Mouse (Mus musculus) spleen, adult 2 months (tissue): ENCODE data around the gene Defb23. TPM values are rescaled to one million over a fixed set of nuclear protein-coding genes. Genes with fewer than 3 reads are reported as not detected.

Experiments used
- DNase-seq, 2 experiments: peaks; one replicate each; pipeline versions ENCODE4 v3.0.0 to v3.0.0-alpha.2; 2012 to 2021; ENCODE audit warnings: low spot score in 2 of 2, low read depth in 1 of 2
- H3K27ac ChIP-seq: fragments of 200-500 bp; 2 replicates; pipeline ENCODE4 v1.5.1; 2012; ENCODE audit warnings: low read length, inconsistent platforms; ENCODE audit not compliant: insufficient read depth
- H3K27me3 ChIP-seq: fragments of 200-500 bp; 2 replicates; pipeline ENCODE4 v1.6.1; 2012; ENCODE audit warnings: mild to moderate bottlenecking, moderate library complexity, low read length, inconsistent platforms; ENCODE audit not compliant: control insufficient read depth, insufficient read depth
- H3K36me3 ChIP-seq: fragments of 200-500 bp; 2 replicates; pipeline ENCODE4 v1.6.1; 2012; ENCODE audit warnings: mild to moderate bottlenecking, low read length, inconsistent platforms; ENCODE audit not compliant: control insufficient read depth, insufficient read depth
- H3K4me1 ChIP-seq: fragments of 200-500 bp; 2 replicates; pipeline ENCODE4 v1.6.1; 2011; ENCODE audit warnings: inconsistent platforms; ENCODE audit not compliant: control insufficient read depth, insufficient read depth, insufficient read length
- H3K4me3 ChIP-seq: fragments of 200-500 bp; 2 replicates; pipeline ENCODE4 v1.5.1; 2011; ENCODE audit warnings: mild to moderate bottlenecking, inconsistent platforms; ENCODE audit not compliant: insufficient read depth, insufficient read length; ENCODE audit errors: extremely low read depth
- CTCF ChIP-seq: fragments of 200-500 bp; IDR thresholded peaks from 2 replicates; pipeline ENCODE4 v1.5.1; 2011; ENCODE audit warnings: mild to moderate bottlenecking, inconsistent platforms; ENCODE audit not compliant: insufficient read depth, insufficient read length, insufficient replicate concordance; ENCODE audit errors: extremely low read depth
- POLR2A ChIP-seq: fragments of 200-500 bp; IDR thresholded peaks from 2 replicates; pipeline ENCODE4 v1.6.1; 2011; ENCODE audit warnings: low read depth, low read length, inconsistent platforms
- WGBS: fragments of 180-500 bp; shearing (Covaris S2); methylation state at CpG from one replicate; pipeline ENCODE4 v1.1.7; 2018; 5-methylcytosine and 5-hydroxymethylcytosine counted together
- polyA plus RNA-seq: library from polyadenylated mRNA; depleted of rRNA; stranded (reverse); fragments of >200 nt; gene quantifications from 2 replicates; pipeline ENCODE4 v1.2.3, GENCODE M21; 2012; rRNA removed

Gene Defb23
- not detected in 2 replicates for polyA plus RNA-seq

GRCm38 (mm10) chr2:152464570-152465150 is at the start of gene Defb23:
Defb23 (minus strand) TSS chr2:152464620.
- H3K36me3 ChIP-seq, result no peaks in the 10 kb centered on the region
- H3K27me3 ChIP-seq, result no peaks in the 10 kb centered on the region
- TF ChIP-seq CTCF (no peak), POLR2A (no peak)
- WGBS, result 87% methylated on average over 3 of the region's 3 CpGs
- no peak within 1 kb of the TSS for H3K4me3 ChIP-seq
- DNase-seq, result no peak
- H3K4me1 ChIP-seq, result no peaks in the 10 kb centered on the region
- H3K27ac ChIP-seq, result no peak within 1 kb of the TSS

GRCm38 (mm10) chr2:152511592-152511991 is 47.2 kb upstream of the Defb23 start, which contains the start of gene Defb26:
Defb26 (minus strand) TSS chr2:152511692.
- no peak for DNase-seq
- TF ChIP-seq CTCF, result no peak
- no peak for TF ChIP-seq POLR2A
- Histone ChIP-seq H3K27me3 (no peaks in the 10 kb centered on the region), H3K27ac (no peak within 1 kb of the TSS), H3K4me1 (no peaks in the 10 kb centered on the region), H3K36me3 (no peaks in the 10 kb centered on the region), H3K4me3 (no peak within 1 kb of the TSS)
- WGBS, result 80% methylated on average over 1 of the region's 1 CpGs

GRCm38 (mm10) chr2:152503950-152504349 is 39.5 kb upstream of the Defb23 start:
- H3K36me3 ChIP-seq, result no peaks in the 10 kb centered on the region
- WGBS, result 55% methylated on average over 2 of the region's 2 CpGs
- DNase-seq, result no peak
- no peaks in the 10 kb centered on the region for H3K27me3 ChIP-seq
- no peak overlapping the region for H3K4me3 ChIP-seq
- H3K4me1 ChIP-seq, result no peaks in the 10 kb centered on the region
- no peak overlapping the region for H3K27ac ChIP-seq
- TF ChIP-seq POLR2A (no peak), CTCF (no peak)

GRCm38 (mm10) chr2:152500863-152501229 is 36.4 kb upstream of the Defb23 start:
- Histone ChIP-seq H3K4me1 (no peaks in the 10 kb centered on the region), H3K36me3 (no peaks in the 10 kb centered on the region), H3K27ac (no peak overlapping the region), H3K4me3 (no peak overlapping the region), H3K27me3 (no peaks in the 10 kb centered on the region)
- no peak for DNase-seq
- 83% methylated on average over 6 of the region's 6 CpGs for WGBS
- no peak for TF ChIP-seq POLR2A
- no peak for TF ChIP-seq CTCF

- Histone ChIP-seq H3K27me3 (no peaks in the 10 kb centered on the region), H3K36me3 (no peaks in the 10 kb centered on the region), H3K27ac (no peak overlapping the region), H3K4me3 (no peak overlapping the region), H3K4me1 (no peaks in the 10 kb centered on the region)
- no peak for TF ChIP-seq CTCF
- TF ChIP-seq POLR2A, result no peak
- 75% methylated on average over 7 of the region's 7 CpGs for WGBS
- DNase-seq, result no peak
These were observed 35.9 kb upstream of the Defb23 start for GRCm38 (mm10) chr2:152500204-152500862.

GRCm38 (mm10) chr2:152498020-152498419 is 33.6 kb upstream of the Defb23 start:
- Histone ChIP-seq H3K27me3 (no peaks in the 10 kb centered on the region), H3K36me3 (no peaks in the 10 kb centered on the region), H3K27ac (no peak overlapping the region), H3K4me3 (no peak overlapping the region), H3K4me1 (no peaks in the 10 kb centered on the region)
- no peak for DNase-seq
- TF ChIP-seq POLR2A, result no peak
- no peak for TF ChIP-seq CTCF
- WGBS, result 86% methylated on average over 6 of the region's 6 CpGs

- DNase-seq, result no peak
- Histone ChIP-seq H3K4me3 (no peak overlapping the region), H3K4me1 (no peaks in the 10 kb centered on the region), H3K27me3 (no peaks in the 10 kb centered on the region; the same call in 1 of the 2 replicates), H3K27ac (no peak overlapping the region), H3K36me3 (no peaks in the 10 kb centered on the region)
- 85% methylated on average over 6 of the region's 6 CpGs for WGBS
- TF ChIP-seq CTCF, result no peak
- no peak for TF ChIP-seq POLR2A
These were observed 28.7 kb upstream of the Defb23 start for GRCm38 (mm10) chr2:152493151-152493550.
